Mouse (Mus musculus): ENCODE measurements around the gene BC017158.

The BC017158 gene

GRCm38 (mm10) chr7:128235481-128235880 lies 62.5 kb downstream of the BC017158 start:
- no peak for DNase-seq (ENCODE audit: low read depth, low spot score)

- DNase-seq (ENCODE audit: low read depth, low spot score) = no peak
These were observed 63.2 kb downstream of the BC017158 start for GRCm38 (mm10) chr7:128234796-128235195.

GRCm38 (mm10) chr7:128231741-128232140 lies 66.2 kb downstream of the BC017158 start:
- no peak for DNase-seq (ENCODE audit: low read depth, low spot score)

Data from CD4-positive helper T cell, adult 2 months (primary cell).